Mouse (Mus musculus) CH12.LX (cell line): ENCODE data around the gene Zmynd8.

ENCODE experiments used
- BHLHE40 ChIP-seq: IDR thresholded peaks from 2 replicates; pipeline ENCODE4 v1.6.1; 2011; ENCODE audit warnings: mild to moderate bottlenecking, low read depth, low read length, improper control_type of control experiment
- CHD2 ChIP-seq: IDR thresholded peaks from 2 replicates; pipeline ENCODE4 v1.6.1; 2011; ENCODE audit warnings: low read length, improper control_type of control experiment
- CTCF ChIP-seq, 2 experiments: IDR thresholded peaks in 1 of 2; conservative IDR thresholded peaks in 1 of 2; 2 replicates each; pipeline ENCODE4 v1.5.1; 2011 to 2012; ENCODE audit warnings: low read depth in 2 of 2, low read length in 2 of 2, improper control_type of control experiment in 1 of 2, inconsistent platforms in 1 of 2, mild to moderate bottlenecking in 1 of 2, moderate library complexity in 1 of 2
- JUND ChIP-seq: conservative IDR thresholded peaks from 2 replicates; pipeline ENCODE4 v1.6.1; 2011; ENCODE audit warnings: low read depth, low read length, improper control_type of control experiment
- NELFE ChIP-seq: IDR thresholded peaks from 2 replicates; pipeline ENCODE4 v1.6.1; 2011; ENCODE audit warnings: low read depth, low read length, improper control_type of control experiment
- ZC3H11A ChIP-seq: IDR thresholded peaks from 2 replicates; pipeline ENCODE4 v1.6.1; 2012; ENCODE audit warnings: low read depth, mild to moderate bottlenecking, inconsistent platforms, low read length, improper control_type of control experiment

DNA sequence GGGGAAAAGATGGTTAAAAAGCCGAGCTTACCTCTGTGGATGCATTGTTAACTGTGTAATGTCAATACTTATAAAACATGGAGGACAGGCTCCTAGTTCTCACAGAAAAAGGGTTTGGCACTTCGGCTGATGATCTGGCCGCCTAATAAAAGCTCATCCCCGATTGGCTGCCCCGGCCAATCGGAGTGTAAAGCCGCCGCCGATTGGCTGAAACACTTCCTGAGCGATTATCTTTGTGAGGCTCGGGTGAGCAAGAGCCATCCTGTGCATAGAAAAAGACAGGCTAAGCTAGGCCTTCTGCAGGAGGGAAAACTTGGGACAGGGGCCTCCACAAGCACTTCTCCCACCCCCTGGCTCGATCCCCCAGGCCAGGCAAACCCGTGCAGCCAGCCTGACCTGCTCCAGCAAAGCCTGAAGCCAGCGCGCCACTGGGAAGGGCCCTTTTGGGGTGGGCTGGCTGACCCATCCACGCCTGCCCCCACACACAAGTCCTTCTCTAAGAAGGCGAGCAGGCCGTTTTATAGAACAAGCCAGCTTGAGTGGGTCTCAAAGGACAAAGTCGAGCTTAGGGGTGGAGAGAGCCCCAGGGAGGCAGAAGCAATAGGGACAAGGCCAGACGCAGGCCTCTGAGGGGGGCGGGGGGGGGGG lies 14.1 kb downstream of the Zmynd8 start:
- no peak for TF ChIP-seq CTCF (conservative IDR thresholded peaks at IDR 0.05 in 1 of 2, IDR thresholded peaks at IDR 0.05 in 1 of 2; ENCODE audit: low read depth in 2 of 2, low read length in 2 of 2)
- no peak for TF ChIP-seq JUND
- peak; percentile 67 for TF ChIP-seq NELFE
- TF ChIP-seq ZC3H11A, result no peak
- TF ChIP-seq CHD2, result peak; percentile 73; the same call in 1 of the 2 replicates
- no peak for TF ChIP-seq BHLHE40
